Mouse (Mus musculus): ENCODE results near the gene Trpm2. TPM values are rescaled to one million over a fixed set of nuclear protein-coding genes. Genes with fewer than 3 reads are reported as not detected.

The Trpm2 gene
- polyA plus RNA-seq, 1 experiment from 2014 or later: 0.91 TPM

GRCm38 (mm10) chr10:78009945-78010293 is 39.6 kb upstream of the Trpm2 start, which contains the start of gene Pfkl:
Pfkl (minus strand) TSS chr10:78010083.
- ATAC-seq: peak; percentile 10
- 1% methylated on average over 9 of the region's 9 CpGs for WGBS
- peaks cover 33% of the 10 kb centered on the region for H3K4me1 ChIP-seq (ENCODE audit: control insufficient read depth, insufficient read depth, low read length)

GRCm38 (mm10) chr10:78009184-78009944 is 39.0 kb upstream of the Trpm2 start:
- H3K4me3 ChIP-seq (ENCODE audit: low read length): peak overlapping the region; percentile 69
- H3K27ac ChIP-seq (ENCODE audit: low read length): peak overlapping the region; percentile 97
- peak overlapping the region; percentile 82 for H3K4me2 ChIP-seq (ENCODE audit: low read depth, low read length)
- H3K4me1 ChIP-seq (ENCODE audit: control insufficient read depth, insufficient read depth, low read length): peaks cover 36% of the 10 kb centered on the region
- H3K36me3 ChIP-seq (ENCODE audit: control insufficient read depth, insufficient read depth, low read length): no peaks in the 10 kb centered on the region; the same call in 1 of the 2 replicates
- no peaks in the 10 kb centered on the region for H3K9me3 ChIP-seq (ENCODE audit: control insufficient read depth, low read length)
- WGBS: under 1% methylated on average over 59 of the region's 59 CpGs
- no peaks in the 10 kb centered on the region for H3K27me3 ChIP-seq (replicated peaks; ENCODE audit: control insufficient read depth, insufficient read depth, low read length)
- peak; percentile 95 for ATAC-seq
- peak overlapping the region; percentile 84 for H3K9ac ChIP-seq (ENCODE audit: low read depth, low read length)

More at GRCm38 (mm10) chr10:78009945-78010293, 39.6 kb upstream of the Trpm2 start, which contains the start of gene Pfkl:
- Histone ChIP-seq H3K9ac (ENCODE audit: low read depth, low read length) (peak within 1 kb of the TSS; percentile 84), H3K9me3 (ENCODE audit: control insufficient read depth, low read length) (no peaks in the 10 kb centered on the region), H3K4me2 (ENCODE audit: low read depth, low read length) (peak within 1 kb of the TSS; percentile 82), H3K27ac (ENCODE audit: low read length) (peak within 1 kb of the TSS; percentile 97), H3K36me3 (ENCODE audit: control insufficient read depth, insufficient read depth, low read length) (no peaks in the 10 kb centered on the region), H3K27me3 (replicated peaks; ENCODE audit: control insufficient read depth, insufficient read depth, low read length) (no peaks in the 10 kb centered on the region), H3K4me3 (ENCODE audit: low read length) (peak within 1 kb of the TSS; percentile 69)

- Histone ChIP-seq H3K4me1 (ENCODE audit: control insufficient read depth, insufficient read depth, low read length) (peaks cover 38% of the 10 kb centered on the region), H3K4me2 (ENCODE audit: low read depth, low read length) (peak overlapping the region; percentile 82), H3K9me3 (ENCODE audit: control insufficient read depth, low read length) (no peaks in the 10 kb centered on the region), H3K4me3 (ENCODE audit: low read length) (peak overlapping the region; percentile 69), H3K27ac (ENCODE audit: low read length) (peak overlapping the region; percentile 97), H3K36me3 (ENCODE audit: control insufficient read depth, insufficient read depth, low read length) (no peaks in the 10 kb centered on the region; the same call in 1 of the 2 replicates), H3K27me3 (replicated peaks; ENCODE audit: control insufficient read depth, insufficient read depth, low read length) (no peaks in the 10 kb centered on the region), H3K9ac (ENCODE audit: low read depth, low read length) (peak overlapping the region; percentile 84)
- WGBS: 69% methylated on average over 3 of the region's 3 CpGs
- ATAC-seq: no peak
Observed at GRCm38 (mm10) chr10:78008169-78008568, 37.8 kb upstream of the Trpm2 start.

GRCm38 (mm10) chr10:78007203-78007602 is 36.8 kb upstream of the Trpm2 start:
- Histone ChIP-seq H3K4me2 (ENCODE audit: low read depth, low read length) (peak overlapping the region; percentile 82), H3K9ac (ENCODE audit: low read depth, low read length) (peak overlapping the region; percentile 84), H3K27ac (ENCODE audit: low read length) (peak overlapping the region; percentile 97), H3K36me3 (ENCODE audit: control insufficient read depth, insufficient read depth, low read length) (peaks cover 4% of the 10 kb centered on the region), H3K4me1 (ENCODE audit: control insufficient read depth, insufficient read depth, low read length) (peaks cover 38% of the 10 kb centered on the region), H3K27me3 (replicated peaks; ENCODE audit: control insufficient read depth, insufficient read depth, low read length) (no peaks in the 10 kb centered on the region), H3K9me3 (ENCODE audit: control insufficient read depth, low read length) (no peaks in the 10 kb centered on the region), H3K4me3 (ENCODE audit: low read length) (peak overlapping the region; percentile 69)
- ATAC-seq: no peak
- WGBS: 27% methylated on average over 7 of the region's 7 CpGs

GRCm38 (mm10) chr10:78005791-78006438 is 35.6 kb upstream of the Trpm2 start:
- no peaks in the 10 kb centered on the region for H3K9me3 ChIP-seq (ENCODE audit: control insufficient read depth, low read length)
- no peak for ATAC-seq
- 71% methylated on average over 4 of the region's 4 CpGs for WGBS
- no peaks in the 10 kb centered on the region for H3K27me3 ChIP-seq (replicated peaks; ENCODE audit: control insufficient read depth, insufficient read depth, low read length)
- H3K27ac ChIP-seq (ENCODE audit: low read length): peak overlapping the region; percentile 97
- peak overlapping the region; percentile 51 for H3K9ac ChIP-seq (ENCODE audit: low read depth, low read length)
- peak overlapping the region; percentile 69; the same call in 1 of the 2 replicates for H3K4me3 ChIP-seq (ENCODE audit: low read length)
- H3K4me1 ChIP-seq (ENCODE audit: control insufficient read depth, insufficient read depth, low read length): peaks cover 38% of the 10 kb centered on the region
- H3K36me3 ChIP-seq (ENCODE audit: control insufficient read depth, insufficient read depth, low read length): peaks cover 12% of the 10 kb centered on the region
- H3K4me2 ChIP-seq (ENCODE audit: low read depth, low read length): peak overlapping the region; percentile 82

GRCm38 (mm10) chr10:78004479-78005100 is 34.2 kb upstream of the Trpm2 start:
- 63% methylated on average over 3 of the region's 3 CpGs for WGBS
- no peaks in the 10 kb centered on the region for H3K27me3 ChIP-seq (replicated peaks; ENCODE audit: control insufficient read depth, insufficient read depth, low read length)
- H3K4me1 ChIP-seq (ENCODE audit: control insufficient read depth, insufficient read depth, low read length): peaks cover 38% of the 10 kb centered on the region
- peak overlapping the region; percentile 97 for H3K27ac ChIP-seq (ENCODE audit: low read length)
- peak overlapping the region; percentile 51 for H3K9ac ChIP-seq (ENCODE audit: low read depth, low read length)
- peak overlapping the region; percentile 20 for H3K4me3 ChIP-seq (ENCODE audit: low read length)
- H3K9me3 ChIP-seq (ENCODE audit: control insufficient read depth, low read length): no peaks in the 10 kb centered on the region
- peak; percentile 71 for ATAC-seq
- H3K4me2 ChIP-seq (ENCODE audit: low read depth, low read length): peak overlapping the region; percentile 82
- peaks cover 23% of the 10 kb centered on the region for H3K36me3 ChIP-seq (ENCODE audit: control insufficient read depth, insufficient read depth, low read length)

- Histone ChIP-seq H3K4me1 (ENCODE audit: control insufficient read depth, insufficient read depth, low read length) (peaks cover 26% of the 10 kb centered on the region), H3K27ac (ENCODE audit: low read length) (no peak overlapping the region), H3K9me3 (ENCODE audit: control insufficient read depth, low read length) (no peaks in the 10 kb centered on the region), H3K4me2 (ENCODE audit: low read depth, low read length) (no peak overlapping the region), H3K27me3 (replicated peaks; ENCODE audit: control insufficient read depth, insufficient read depth, low read length) (no peaks in the 10 kb centered on the region), H3K36me3 (ENCODE audit: control insufficient read depth, insufficient read depth, low read length) (peaks cover 27% of the 10 kb centered on the region), H3K4me3 (ENCODE audit: low read length) (no peak overlapping the region), H3K9ac (ENCODE audit: low read depth, low read length) (no peak overlapping the region)
- no peak for ATAC-seq
- 91% methylated on average over 2 of the region's 2 CpGs for WGBS
Observed at GRCm38 (mm10) chr10:78002316-78002715, 32.0 kb upstream of the Trpm2 start.

- H3K9ac ChIP-seq (ENCODE audit: low read depth, low read length): no peak overlapping the region
- H3K27me3 ChIP-seq (replicated peaks; ENCODE audit: control insufficient read depth, insufficient read depth, low read length): no peaks in the 10 kb centered on the region
- H3K4me2 ChIP-seq (ENCODE audit: low read depth, low read length): no peak overlapping the region
- H3K9me3 ChIP-seq (ENCODE audit: control insufficient read depth, low read length): no peaks in the 10 kb centered on the region
- peaks cover 32% of the 10 kb centered on the region for H3K36me3 ChIP-seq (ENCODE audit: control insufficient read depth, insufficient read depth, low read length)
- H3K27ac ChIP-seq (ENCODE audit: low read length): no peak overlapping the region
- WGBS: 85% methylated on average over 11 of the region's 11 CpGs
- peaks cover 22% of the 10 kb centered on the region for H3K4me1 ChIP-seq (ENCODE audit: control insufficient read depth, insufficient read depth, low read length)
- ATAC-seq: no peak
- no peak overlapping the region for H3K4me3 ChIP-seq (ENCODE audit: low read length)
Observed at GRCm38 (mm10) chr10:78001796-78002195, 31.4 kb upstream of the Trpm2 start.

- Histone ChIP-seq H3K4me3 (ENCODE audit: low read length) (no peak overlapping the region), H3K4me1 (ENCODE audit: control insufficient read depth, insufficient read depth, low read length) (peaks cover 8% of the 10 kb centered on the region), H3K9ac (ENCODE audit: low read depth, low read length) (no peak overlapping the region), H3K36me3 (ENCODE audit: control insufficient read depth, insufficient read depth, low read length) (peaks cover 42% of the 10 kb centered on the region), H3K9me3 (ENCODE audit: control insufficient read depth, low read length) (no peaks in the 10 kb centered on the region), H3K27ac (ENCODE audit: low read length) (no peak overlapping the region), H3K27me3 (replicated peaks; ENCODE audit: control insufficient read depth, insufficient read depth, low read length) (no peaks in the 10 kb centered on the region), H3K4me2 (ENCODE audit: low read depth, low read length) (no peak overlapping the region)
- ATAC-seq: no peak
- 93% methylated on average over 5 of the region's 5 CpGs for WGBS
Observed at GRCm38 (mm10) chr10:78000200-78000599, 29.8 kb upstream of the Trpm2 start.
